Mouse (Mus musculus) heart, postnatal 0 days (tissue): ENCODE results near the gene Neurod1.

Experiments used
- CTCF ChIP-seq: IDR thresholded peaks from 2 replicates; pipeline ENCODE4 v1.5.1; 2016; ENCODE audit warnings: antibody characterized with exemption, control low read depth, low read depth
- EP300 ChIP-seq: IDR thresholded peaks from 2 replicates; pipeline ENCODE4 v1.6.1; 2016; ENCODE audit warnings: antibody characterized with exemption, low read depth

- TF ChIP-seq EP300 (no peak), CTCF (no peak)
Observed at GRCm38 (mm10) chr2:79430061-79430460, 26.5 kb downstream of the Neurod1 start.
